Mouse (Mus musculus): ENCODE results near the gene Brinp1. TPM values are rescaled to one million over a fixed set of nuclear protein-coding genes. Genes with fewer than 3 reads are reported as not detected.
A peak's percentile ranks its signal among the peaks of the same experiment; 100 is the strongest.

Gene Brinp1
- not detected for total RNA-seq (2021)
- long read RNA-seq, experiment 1, result 0 reads
- long read RNA-seq, experiment 2, result 0 reads

GRCm38 (mm10) chr4:68954322-68954901 is at the start of gene Brinp1:
Gene Brinp1, minus strand, starts transcription at chr4:68954397.
- intact Hi-C loops (cut with DNase I), result no loop called here
- no peak for DNase-seq

- DNase-seq, result no peak
- intact Hi-C loops (cut with DNase I), result no loop called here
Measured at GRCm38 (mm10) chr4:68957265-68957664, 3.1 kb upstream of the Brinp1 start.

GRCm38 (mm10) chr4:68955621-68956020 is 1.4 kb upstream of the Brinp1 start:
- peak in 1 of 2 experiments; percentile 9 for DNase-seq
- intact Hi-C loops (cut with DNase I), result no loop called here

DNA sequence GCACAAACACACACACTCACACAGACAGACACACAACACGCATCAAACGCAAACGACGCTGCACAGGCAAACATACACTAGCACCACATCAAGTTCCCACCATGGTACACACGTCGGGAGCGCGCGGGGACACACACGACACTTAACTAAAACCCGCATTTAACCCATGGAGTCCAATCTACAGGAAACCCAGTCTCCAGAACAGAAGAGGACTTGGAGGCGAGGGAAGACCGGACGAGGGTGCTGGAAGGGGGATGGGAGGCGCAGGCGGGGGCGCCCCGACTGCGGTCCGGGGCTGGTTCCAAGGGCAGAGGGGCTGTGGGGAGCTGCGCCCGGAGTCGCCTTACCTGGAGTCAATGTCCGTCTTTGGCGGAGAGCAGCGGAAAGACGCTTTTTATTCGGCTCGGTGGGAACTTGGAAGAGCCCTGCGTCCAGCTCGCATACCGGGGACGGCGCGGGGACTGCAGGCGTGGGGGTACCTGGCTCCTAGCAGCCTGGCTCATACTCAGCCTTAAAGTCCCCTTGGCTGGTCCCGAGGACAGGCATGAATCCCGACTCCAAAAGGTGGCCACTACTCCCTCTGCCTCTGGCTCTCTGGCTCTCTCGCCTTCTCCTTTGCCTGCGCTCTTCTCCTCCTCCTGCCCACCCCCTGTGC is 403 bp downstream of the Brinp1 start:
- DNase-seq, result no peak
- intact Hi-C loops (cut with DNase I), result no loop called here

GRCm38 (mm10) chr4:68953131-68953551 is 1.1 kb downstream of the Brinp1 start:
- intact Hi-C loops (cut with DNase I), result no loop called here
- DNase-seq, result no peak

- intact Hi-C loops (cut with DNase I), result no loop called here
- DNase-seq, result no peak
Measured at GRCm38 (mm10) chr4:68950556-68950955, 3.6 kb downstream of the Brinp1 start.

- DNase-seq, result no peak
- intact Hi-C loops (cut with DNase I), result no loop called here
Measured at GRCm38 (mm10) chr4:68942938-68943337, 11.3 kb downstream of the Brinp1 start.

DNA sequence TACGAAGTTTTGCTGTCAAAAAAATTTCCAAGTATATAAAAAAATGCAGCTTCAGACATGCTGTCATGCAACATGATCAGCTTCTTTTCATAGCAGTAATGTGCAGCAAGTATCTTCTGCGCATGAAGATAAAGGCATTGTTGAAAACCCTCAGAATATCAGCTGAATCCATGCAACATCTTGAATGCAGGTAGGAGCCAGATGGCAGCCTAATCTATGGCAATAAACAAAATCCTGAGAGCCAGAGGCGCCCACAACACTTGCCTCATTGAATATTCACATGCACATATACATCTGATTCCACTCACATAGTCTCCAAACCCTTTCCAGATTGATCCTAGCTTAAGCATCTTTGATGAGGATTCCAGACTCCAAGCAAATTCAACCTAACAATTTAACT is 24.2 kb downstream of the Brinp1 start:
- intact Hi-C loops (cut with DNase I), result no loop called here
- DNase-seq, result no peak

DNA sequence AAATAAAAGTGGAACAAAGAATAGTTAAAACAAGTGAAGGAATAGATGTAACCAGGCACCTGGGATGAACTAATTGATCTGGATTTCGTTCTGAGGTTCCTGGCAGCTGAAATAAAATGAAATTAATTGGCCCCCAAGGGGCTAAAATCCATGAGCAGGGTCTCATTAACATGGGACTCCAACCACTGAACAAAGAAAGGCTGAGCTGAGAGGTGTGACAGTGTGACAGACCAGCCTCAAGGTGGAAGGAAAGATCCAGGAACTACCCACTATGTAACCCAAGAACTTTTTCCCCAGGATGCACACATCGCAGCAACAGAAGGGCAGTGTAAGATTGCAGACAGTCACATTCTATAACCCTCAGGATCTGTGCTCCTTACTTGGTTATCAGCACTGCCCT is 28.1 kb downstream of the Brinp1 start:
- intact Hi-C loops (cut with DNase I), result no loop called here
- no peak for DNase-seq

GRCm38 (mm10) chr4:68922944-68923343 is 31.3 kb downstream of the Brinp1 start:
- no peak for DNase-seq
- intact Hi-C loops (cut with DNase I), result no loop called here

DNA sequence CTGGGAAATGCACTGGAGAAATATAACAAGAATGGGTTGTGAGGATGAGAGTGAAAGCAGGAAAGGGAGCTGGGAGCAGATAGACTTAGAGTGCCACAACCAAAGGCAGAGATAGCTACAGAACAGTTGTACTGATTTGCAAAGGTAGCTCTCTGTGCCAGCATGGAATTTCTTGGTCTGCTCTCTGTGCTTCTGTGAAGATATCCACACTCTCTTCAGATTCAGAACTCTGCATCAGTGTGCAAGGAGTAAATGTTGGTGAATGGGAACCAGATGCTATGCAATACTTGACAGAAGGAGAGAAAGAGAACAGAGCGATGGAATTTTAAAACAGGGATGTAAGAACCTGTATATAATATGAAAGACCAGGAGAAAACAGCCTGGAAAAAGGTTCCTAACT is 31.7 kb downstream of the Brinp1 start:
- intact Hi-C loops (cut with DNase I), result no loop called here
- DNase-seq, result no peak

DNA sequence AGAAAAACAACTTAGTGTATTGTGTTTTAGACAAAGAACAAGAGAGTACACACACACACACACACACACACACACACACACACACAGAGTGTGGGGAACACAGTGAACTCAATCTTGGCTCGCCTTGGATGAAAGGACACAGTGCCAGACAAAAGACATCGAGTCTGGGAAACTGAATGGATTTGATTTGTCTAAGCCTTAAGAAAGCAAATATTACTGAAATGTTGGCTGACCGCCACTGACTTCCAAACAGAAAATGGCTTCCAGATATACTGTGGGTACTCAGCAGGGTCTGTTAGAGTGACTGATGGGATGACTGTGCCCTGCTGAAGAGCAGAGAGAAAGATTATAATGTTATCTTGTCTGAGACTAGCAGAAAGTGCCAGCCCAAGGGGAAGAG is 34.1 kb downstream of the Brinp1 start:
- no peak for DNase-seq
- intact Hi-C loops (cut with DNase I), result no loop called here

DNA sequence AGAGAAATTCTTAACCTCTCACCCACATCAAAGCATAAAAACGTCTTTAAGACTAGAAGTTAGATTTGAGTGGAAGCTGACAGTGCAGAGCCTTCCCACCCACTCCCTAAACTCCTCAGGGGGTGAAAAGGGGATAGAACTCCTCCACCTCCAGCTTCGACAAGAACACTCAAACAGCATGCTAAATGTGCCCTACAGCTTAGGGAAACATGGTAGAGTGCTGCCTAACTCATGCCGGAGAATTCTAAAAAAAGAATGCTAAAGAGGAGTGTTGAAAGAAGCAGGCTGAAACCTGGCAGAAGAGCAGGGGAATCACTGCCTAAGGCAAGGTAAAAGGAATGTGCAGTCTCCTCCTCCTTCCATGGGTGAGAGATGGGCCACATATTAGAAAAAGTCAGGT is 43.3 kb downstream of the Brinp1 start:
- DNase-seq, result no peak
- intact Hi-C loops (cut with DNase I), result no loop called here

DNA sequence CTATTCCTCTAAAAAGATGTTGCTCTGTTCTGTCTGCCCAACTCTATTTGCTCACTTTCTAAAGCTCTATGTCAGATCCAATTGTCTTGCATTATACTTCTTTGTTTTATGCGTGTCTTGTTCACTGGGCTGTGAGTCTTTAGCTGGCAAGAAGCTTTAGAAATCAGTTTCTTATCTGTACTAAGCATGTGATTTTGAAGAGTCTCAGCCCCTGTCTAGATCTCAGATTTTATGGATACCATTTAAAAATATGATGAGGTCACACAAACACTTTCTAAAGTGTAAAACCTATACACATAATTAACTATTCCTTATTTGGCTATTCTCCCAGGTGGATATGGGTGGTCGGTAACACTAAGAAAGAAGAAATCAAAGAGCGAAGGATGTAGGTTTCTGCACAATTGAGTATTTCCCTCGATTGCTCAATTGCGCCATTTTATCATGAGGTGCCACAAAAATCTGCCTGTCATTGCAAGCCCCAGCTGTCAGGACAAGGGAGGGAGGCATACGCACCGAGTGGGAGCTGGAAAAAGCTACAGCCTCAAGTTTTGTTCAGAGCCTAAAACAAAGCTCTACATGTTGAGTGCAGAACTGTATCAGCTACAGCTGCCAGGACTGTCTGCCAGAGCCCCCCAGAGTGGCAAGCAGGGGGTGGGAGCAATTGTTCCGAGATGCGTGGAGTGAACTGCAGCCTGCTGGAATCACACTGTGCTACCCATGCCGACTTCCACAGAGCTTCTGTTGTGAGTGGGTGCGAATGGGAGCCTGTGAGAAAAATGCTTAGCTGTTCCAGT is 47.6 kb downstream of the Brinp1 start:
- no peak for DNase-seq
- intact Hi-C loops (cut with DNase I), result no loop called here

DNA sequence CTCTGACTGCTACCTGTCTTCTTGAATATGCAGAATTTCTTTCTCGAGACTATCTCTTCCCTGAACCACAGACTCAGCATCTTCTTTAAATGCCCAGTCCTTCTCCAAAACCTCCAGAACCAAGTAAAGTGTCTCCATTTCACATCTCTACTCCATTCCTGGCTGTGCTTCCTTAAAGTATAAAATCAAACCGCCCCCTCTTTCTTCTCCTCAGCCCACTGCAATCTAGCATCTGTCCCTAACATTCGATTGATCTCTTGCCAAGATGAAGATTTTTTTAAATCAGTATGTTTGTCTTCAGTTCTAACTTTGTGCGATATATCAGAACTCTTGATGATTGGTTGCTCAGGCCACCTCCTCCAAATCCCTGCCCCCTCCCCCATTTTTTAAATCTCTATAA is 63.7 kb downstream of the Brinp1 start:
- no peak for DNase-seq
- intact Hi-C loops (cut with DNase I), result no loop called here

- DNase-seq, result no peak
- intact Hi-C loops (cut with DNase I), result no loop called here
Measured at GRCm38 (mm10) chr4:68886276-68886675, 67.9 kb downstream of the Brinp1 start.

DNA sequence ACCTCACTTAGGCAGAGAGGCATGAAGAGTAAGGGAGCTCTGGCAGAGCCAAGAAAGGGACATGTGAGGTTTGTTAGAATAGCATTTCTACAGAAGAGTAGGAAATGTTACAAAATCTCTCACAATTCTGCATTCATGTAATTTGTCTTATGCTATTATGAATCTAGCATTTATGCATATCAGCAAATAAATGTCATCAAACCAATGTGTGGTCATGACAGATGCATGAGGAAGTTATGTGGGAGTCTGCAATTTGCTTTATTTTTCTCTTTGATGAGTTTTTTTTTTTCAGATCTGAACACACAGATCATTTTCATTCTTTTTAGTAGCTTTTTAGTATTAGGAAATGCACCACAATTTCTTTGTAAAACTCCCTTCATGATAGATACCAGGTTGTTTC is 82.2 kb downstream of the Brinp1 start:
- DNase-seq, result no peak
- intact Hi-C loops (cut with DNase I), result no loop called here

DNA sequence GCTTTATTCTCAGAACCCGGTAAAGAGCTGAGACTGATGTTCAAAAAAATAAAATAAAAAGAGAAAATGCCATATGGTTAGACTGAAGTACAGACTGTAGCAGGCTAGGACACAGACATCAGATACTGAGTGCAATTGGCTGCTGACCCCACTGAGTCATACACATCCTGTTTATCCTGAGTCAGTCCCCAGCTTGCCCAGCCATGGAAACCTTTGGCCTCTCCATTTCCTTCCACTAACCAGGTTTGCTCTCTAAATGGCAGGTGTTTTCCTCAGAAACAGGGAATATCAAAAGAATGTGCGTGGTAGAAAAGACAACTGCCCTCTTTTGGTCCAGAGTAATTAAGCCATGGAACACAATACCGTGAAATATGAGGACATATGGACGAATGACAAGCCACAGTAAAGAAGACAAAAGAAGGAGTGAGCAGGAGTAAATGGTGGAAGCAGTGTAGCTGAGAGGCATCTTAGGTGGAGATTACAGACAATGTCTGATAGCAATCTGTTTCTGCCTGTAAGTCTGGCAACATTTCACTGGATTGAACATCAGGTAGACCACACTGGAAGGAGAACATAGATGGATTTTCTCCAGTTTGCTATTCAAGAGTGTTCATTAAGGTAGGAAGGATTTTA is 88.9 kb downstream of the Brinp1 start:
- DNase-seq, result no peak
- intact Hi-C loops (cut with DNase I), result no loop called here

DNA sequence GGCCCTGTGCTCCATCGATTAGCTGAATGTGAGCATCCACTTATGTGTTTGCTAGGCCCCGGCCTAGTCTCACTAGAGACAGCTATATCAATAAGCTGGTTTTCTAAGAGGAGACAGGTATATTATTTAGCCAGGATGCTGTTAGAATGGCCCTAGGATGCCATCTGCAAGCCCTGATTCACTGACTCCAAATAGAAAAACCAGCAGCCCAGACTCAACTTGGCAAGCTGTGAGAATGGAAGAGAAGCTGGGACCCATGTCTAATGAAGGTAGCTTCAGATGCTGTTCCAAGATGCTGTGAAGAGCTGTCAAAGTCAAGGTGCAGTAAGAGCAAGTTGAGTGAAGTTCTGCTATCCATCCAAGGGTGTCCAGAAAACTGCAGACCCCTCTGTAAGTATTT is 89.5 kb downstream of the Brinp1 start:
- DNase-seq, result no peak
- intact Hi-C loops (cut with DNase I), result no loop called here

DNA sequence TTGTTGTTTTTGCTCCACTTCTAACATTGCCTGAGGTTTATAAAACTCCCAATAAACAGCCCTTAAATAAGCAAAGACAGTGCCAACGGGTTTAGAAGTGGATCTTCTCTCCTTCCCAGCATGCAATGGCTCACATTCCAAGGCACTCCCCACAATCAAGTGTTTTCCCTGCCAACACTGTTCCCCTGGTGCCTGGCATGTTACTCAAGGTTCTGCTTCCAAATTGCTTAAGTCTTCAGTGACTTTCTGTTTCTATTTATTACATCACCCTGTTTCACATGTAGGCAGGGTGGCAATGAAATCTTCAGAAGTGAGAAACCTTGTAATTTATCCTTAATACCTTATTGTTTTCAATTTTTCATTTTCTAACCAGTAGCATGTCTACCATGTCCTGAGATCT is 97.3 kb downstream of the Brinp1 start:
- intact Hi-C loops (cut with DNase I), result no loop called here
- no peak for DNase-seq

DNA sequence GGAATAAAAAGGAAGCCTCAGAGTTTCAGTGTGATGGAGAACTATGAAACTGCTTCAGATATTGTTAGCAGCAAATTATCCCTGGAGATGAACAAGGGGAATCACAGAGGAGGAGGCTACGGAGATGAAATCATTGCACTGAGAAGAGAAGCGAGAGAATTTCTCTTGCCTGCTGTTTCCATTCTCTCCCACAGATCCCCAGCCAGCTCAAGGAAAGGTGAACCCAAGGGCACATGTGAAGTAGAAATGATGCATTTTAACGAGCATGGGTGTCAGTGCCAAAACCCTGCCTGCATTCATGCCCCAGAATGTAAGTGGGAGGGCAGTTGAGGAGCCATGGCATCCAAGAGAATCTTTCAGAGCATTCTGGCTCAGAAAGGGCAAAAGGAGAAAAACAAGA is 104.5 kb downstream of the Brinp1 start:
- intact Hi-C loops (cut with DNase I), result no loop called here
- no peak for DNase-seq

All from gastrocnemius, postnatal 36 days (tissue).